Mouse (Mus musculus) C2C12 (cell line): ENCODE measurements around the gene Khnyn. TPM values are rescaled to one million over a fixed set of nuclear protein-coding genes. Genes with fewer than 3 reads are reported as not detected.

Experiments
- H3K27me3 ChIP-seq: one replicate; pipeline ENCODE4 v1.6.1; 2011; ENCODE audit not compliant: control insufficient read depth, insufficient read depth, insufficient read length
- H3K36me3 ChIP-seq: one replicate; pipeline ENCODE4 v1.6.1; 2011; ENCODE audit not compliant: control insufficient read depth, insufficient read depth
- H3K4me3 ChIP-seq: one replicate; pipeline ENCODE4 v1.5.1; 2011; ENCODE audit warnings: mild to moderate bottlenecking, control low read depth; ENCODE audit not compliant: poor library complexity, insufficient read depth, severe bottlenecking
- H3K79me2 ChIP-seq: one replicate; pipeline ENCODE4 v1.6.1; 2011; ENCODE audit not compliant: control insufficient read depth, insufficient read depth
- H3K79me3 ChIP-seq: one replicate; pipeline ENCODE4 v1.6.1; 2011; ENCODE audit warnings: low read depth, control low read depth
- H3ac ChIP-seq: one replicate; pipeline ENCODE3; 2011; ENCODE audit warnings: low read depth; ENCODE audit not compliant: control insufficient read depth, insufficient read length
- CEBPB ChIP-seq: IDR thresholded peaks from one replicate; pipeline ENCODE4 v1.6.1; 2011; ENCODE audit warnings: low read depth, mild to moderate bottlenecking, control low read depth, moderate library complexity
- CTCF ChIP-seq: IDR thresholded peaks from one replicate; pipeline ENCODE4 v1.5.1; 2011; ENCODE audit not compliant: control insufficient read depth, insufficient read depth, insufficient read length
- FOSL1 ChIP-seq: IDR thresholded peaks from one replicate; pipeline ENCODE4 v1.8.0; 2011; ENCODE audit warnings: mild to moderate bottlenecking, low read length; ENCODE audit not compliant: poor library complexity, insufficient read depth, severe bottlenecking
- MAX ChIP-seq: IDR thresholded peaks from one replicate; pipeline ENCODE4 v1.6.1; 2011; ENCODE audit warnings: mild to moderate bottlenecking, control low read depth
- MYOD1 ChIP-seq: IDR thresholded peaks from one replicate; pipeline ENCODE4 v1.6.1; 2011; ENCODE audit warnings: low read depth; ENCODE audit not compliant: control insufficient read depth, insufficient read length
- MYOG ChIP-seq: IDR thresholded peaks from one replicate; pipeline ENCODE4 v1.6.1; 2011; ENCODE audit not compliant: control insufficient read depth, insufficient read length; ENCODE audit errors: extremely low read depth
- USF1 ChIP-seq: IDR thresholded peaks from one replicate; pipeline ENCODE4 v1.6.1; 2011; ENCODE audit warnings: low read depth, mild to moderate bottlenecking, control low read depth, moderate library complexity
- polyA plus RNA-seq: library from polyadenylated mRNA; unstranded; fragments of >200 nt; fragmentation: generic; extraction: Trizol; gene quantifications from one replicate; pipeline ENCODE4 v1.2.1, GENCODE M21; 2012; ENCODE audit warnings: missing spikeins

Khnyn gene
- polyA plus RNA-seq, 1 experiment: 3.6 TPM

DNA sequence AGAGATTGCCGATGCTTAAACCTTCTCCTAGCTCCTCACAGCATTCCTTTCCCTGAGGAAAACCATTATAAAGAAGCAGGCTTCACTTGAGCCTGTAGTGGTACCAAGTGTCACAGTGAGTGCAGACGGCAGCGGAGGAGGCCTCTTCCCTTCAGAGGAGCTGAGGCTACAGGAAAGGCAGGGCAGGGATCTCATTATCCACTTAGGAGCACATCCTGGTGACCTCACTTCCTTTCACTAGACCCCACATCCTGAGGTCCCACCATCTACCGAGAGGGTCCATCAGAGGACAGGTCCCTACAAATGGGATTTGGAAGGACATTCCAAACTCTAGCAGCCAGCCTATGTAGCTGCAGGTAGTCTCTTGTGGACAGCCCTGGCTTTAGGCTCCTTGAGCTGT lies 27.2 kb upstream of the Khnyn start:
- no peak for TF ChIP-seq CTCF
- TF ChIP-seq MYOD1: no peak
- no peak for TF ChIP-seq MYOG
- no peak for TF ChIP-seq USF1
- TF ChIP-seq CEBPB: no peak
- TF ChIP-seq FOSL1: no peak
- TF ChIP-seq MAX: no peak
- Histone ChIP-seq H3K27me3 (peaks cover 18% of the 10 kb centered on the region), H3K36me3 (no peaks in the 10 kb centered on the region), H3K79me3 (no peaks in the 10 kb centered on the region), H3ac (no peak overlapping the region), H3K4me3 (no peak overlapping the region), H3K79me2 (no peaks in the 10 kb centered on the region)

DNA sequence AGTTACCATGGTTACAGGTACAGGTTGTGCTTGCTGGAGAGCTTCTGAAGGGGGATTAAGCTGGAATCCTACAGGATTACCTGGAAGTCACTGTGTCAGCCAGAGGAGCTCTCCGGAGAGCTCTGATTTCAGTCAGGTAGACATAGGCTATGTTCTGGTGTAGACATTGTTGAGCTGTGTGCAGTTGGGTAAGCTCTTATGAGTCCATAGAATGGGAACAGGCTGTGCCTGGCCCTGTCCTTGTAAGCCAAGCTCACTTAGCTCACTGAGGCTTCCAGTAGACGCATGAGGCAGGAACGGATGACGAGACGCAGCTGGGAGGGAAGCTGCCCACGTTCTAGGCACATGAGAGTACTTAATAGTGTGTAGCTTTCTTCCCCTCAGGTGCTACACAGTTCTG lies 22.6 kb upstream of the Khnyn start:
- Histone ChIP-seq H3K36me3 (no peaks in the 10 kb centered on the region), H3K79me2 (no peaks in the 10 kb centered on the region), H3K79me3 (no peaks in the 10 kb centered on the region), H3ac (no peak overlapping the region), H3K4me3 (no peak overlapping the region), H3K27me3 (peaks cover 14% of the 10 kb centered on the region)
- TF ChIP-seq MAX: no peak
- no peak for TF ChIP-seq FOSL1
- no peak for TF ChIP-seq MYOG
- TF ChIP-seq CTCF: no peak
- TF ChIP-seq CEBPB: no peak
- no peak for TF ChIP-seq MYOD1
- TF ChIP-seq USF1: no peak

DNA sequence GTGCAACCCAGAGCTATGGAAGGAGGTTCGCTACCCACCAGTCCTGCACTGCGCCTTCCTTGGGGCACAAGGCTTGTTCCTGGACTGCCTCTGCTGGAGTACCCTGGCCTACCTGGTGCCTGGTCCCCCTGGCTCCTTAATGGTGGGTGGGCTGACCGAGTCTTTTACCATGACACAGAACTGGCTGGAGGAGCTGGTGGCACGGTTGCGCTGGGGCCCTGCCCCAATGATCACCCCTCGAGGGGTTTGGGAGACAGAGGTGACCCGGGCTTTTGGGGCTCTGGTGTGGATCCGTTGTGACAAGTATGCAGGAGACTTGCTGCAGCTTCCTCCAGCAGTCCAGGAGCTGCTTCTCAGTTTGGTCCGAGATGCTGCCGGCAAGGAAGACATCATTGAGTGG lies 21.8 kb upstream of the Khnyn start:
- Histone ChIP-seq H3ac (no peak overlapping the region), H3K79me2 (no peaks in the 10 kb centered on the region), H3K27me3 (peaks cover 12% of the 10 kb centered on the region), H3K4me3 (no peak overlapping the region), H3K36me3 (no peaks in the 10 kb centered on the region), H3K79me3 (no peaks in the 10 kb centered on the region)
- TF ChIP-seq MAX (no peak), CEBPB (no peak), CTCF (no peak), MYOG (no peak), USF1 (no peak), MYOD1 (no peak), FOSL1 (no peak)

DNA sequence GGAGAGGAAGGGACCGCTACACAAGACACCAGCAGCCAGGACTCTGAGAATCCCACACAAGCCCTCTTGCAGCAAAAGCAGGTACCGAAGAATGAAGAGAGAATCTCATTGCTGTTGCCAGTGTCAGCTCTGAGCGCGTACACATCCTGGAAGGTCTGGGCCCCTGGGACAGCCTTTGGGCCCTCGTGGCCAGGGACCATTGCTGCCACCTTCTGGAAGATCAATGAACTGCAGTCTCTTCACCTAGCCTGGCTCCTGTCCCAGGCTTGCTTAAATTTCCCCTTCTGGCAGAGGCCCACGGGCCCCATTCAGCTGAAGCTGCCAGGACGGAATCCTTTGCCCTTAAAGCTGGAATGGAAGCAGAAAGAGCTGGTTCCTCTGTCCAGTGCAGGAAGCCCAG lies 21.0 kb upstream of the Khnyn start:
- TF ChIP-seq MYOD1 (no peak), CTCF (peak; percentile 67), CEBPB (no peak), USF1 (no peak), FOSL1 (no peak)
- Histone ChIP-seq H3K36me3 (no peaks in the 10 kb centered on the region), H3K4me3 (no peak overlapping the region), H3K27me3 (peaks cover 10% of the 10 kb centered on the region), H3K79me2 (no peaks in the 10 kb centered on the region), H3K79me3 (no peaks in the 10 kb centered on the region), H3ac (no peak overlapping the region)

DNA sequence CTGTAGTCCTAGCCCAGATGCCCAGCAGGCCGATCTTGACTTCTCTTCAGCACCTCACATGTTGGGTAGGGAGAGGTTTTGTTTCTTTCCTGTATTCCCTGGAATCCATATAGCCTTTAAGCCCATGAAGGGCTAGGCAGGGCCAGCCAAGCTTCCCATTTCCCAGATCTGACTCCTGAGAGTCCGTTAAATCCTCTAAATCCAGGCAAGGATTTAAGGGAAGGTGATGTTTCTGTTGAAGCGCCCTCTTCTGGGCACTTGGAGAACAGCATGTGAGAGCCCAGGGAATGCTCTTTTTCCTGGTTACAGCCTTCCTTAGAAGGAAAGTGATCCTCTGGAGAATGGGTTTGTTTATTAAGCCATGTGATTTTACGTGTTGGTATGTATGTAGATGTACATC lies 17.8 kb upstream of the Khnyn start:
- Histone ChIP-seq H3K79me3 (no peaks in the 10 kb centered on the region), H3ac (no peak overlapping the region), H3K36me3 (no peaks in the 10 kb centered on the region), H3K4me3 (no peak overlapping the region), H3K27me3 (peaks cover 9% of the 10 kb centered on the region), H3K79me2 (no peaks in the 10 kb centered on the region)
- TF ChIP-seq CTCF (peak; percentile 40), MAX (no peak), FOSL1 (no peak)

DNA sequence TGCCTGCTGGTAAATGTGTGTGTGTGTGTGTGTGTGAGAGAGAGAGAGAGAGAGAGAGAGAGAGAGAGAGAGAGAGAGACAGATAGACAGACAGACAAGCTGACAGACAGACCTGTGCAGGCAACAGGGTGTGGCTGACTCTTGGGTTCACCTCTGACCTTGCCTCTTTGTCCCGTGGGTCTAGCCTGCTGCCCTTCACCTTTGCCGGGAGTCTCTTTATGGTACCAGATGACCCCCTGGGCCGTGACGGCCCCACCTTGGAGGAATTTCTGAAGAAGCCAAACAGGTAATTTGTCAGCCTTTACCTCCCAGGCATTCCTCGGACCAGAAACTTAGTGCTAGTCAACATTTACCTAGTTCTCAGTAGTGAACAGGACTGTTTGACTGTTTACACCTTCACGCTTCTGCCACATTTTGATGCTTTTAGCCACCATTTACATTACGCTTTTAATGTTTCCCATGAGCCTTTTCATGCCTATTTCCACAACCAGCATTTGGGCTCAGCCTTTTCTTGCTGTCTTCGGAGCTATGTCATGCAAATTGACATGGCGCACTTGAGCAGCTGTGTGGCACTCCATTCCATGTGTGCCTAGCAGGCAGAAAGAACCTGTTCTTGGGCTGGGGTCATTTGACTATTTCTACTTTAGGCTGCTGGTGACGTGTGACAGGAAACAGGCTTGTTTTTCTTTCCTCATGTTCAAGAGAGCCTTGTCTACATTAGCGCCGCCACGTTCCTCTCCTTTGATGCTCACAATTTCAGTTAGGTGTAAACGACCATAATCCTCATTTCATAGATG lies 16.3 kb upstream of the Khnyn start:
- H3K36me3 ChIP-seq: no peaks in the 10 kb centered on the region
- H3K79me3 ChIP-seq: no peaks in the 10 kb centered on the region
- H3ac ChIP-seq: no peak overlapping the region
- no peak overlapping the region for H3K4me3 ChIP-seq
- H3K79me2 ChIP-seq: no peaks in the 10 kb centered on the region
- no peak for TF ChIP-seq CTCF
- no peak for TF ChIP-seq FOSL1
- TF ChIP-seq MYOG: no peak
- no peak for TF ChIP-seq MYOD1
- no peak for TF ChIP-seq USF1
- no peak for TF ChIP-seq MAX
- TF ChIP-seq CEBPB: no peak
- peaks cover 7% of the 10 kb centered on the region for H3K27me3 ChIP-seq
